Mouse (Mus musculus): Measurements from ENCODE around the gene Bcas3. TPM values are rescaled to one million over a fixed set of nuclear protein-coding genes. Genes with fewer than 3 reads are reported as not detected.

Bcas3 gene
- polyA plus RNA-seq, 1 experiment from 2014 or later, result 31.5 TPM

DNA sequence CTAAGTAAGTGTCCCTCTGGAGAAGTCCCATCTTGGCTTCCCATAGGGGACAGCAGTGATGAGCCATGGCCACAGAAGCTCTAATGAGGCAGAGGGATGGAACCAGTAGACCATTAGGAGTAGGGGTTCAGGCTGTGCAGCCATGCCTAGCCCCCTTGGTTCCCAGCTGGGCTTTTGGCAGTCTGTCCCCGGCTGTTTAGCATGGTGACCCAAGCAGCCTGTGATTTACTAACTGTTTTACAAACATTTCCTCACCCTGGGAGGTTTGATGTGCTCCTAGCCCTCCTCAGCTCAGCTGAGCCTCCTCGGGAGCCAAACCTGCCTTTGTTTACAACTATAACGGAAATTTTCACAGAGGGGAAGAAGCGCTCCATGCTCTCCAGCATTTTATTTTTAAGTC lies 322.3 kb downstream of the Bcas3 start:
- Histone ChIP-seq H3K4me2 (ENCODE audit: low read length) (no peak overlapping the region), H3K4me3 (replicated peaks; ENCODE audit: low read depth, low read length) (no peak overlapping the region), H3K27me3 (ENCODE audit: insufficient read depth, low read length) (no peaks in the 10 kb centered on the region), H3K9ac (ENCODE audit: low read depth, low read length) (no peak overlapping the region), H3K36me3 (ENCODE audit: insufficient read depth, low read length) (no peaks in the 10 kb centered on the region), H3K9me3 (replicated peaks; ENCODE audit: low read length) (no peaks in the 10 kb centered on the region), H3K27ac (peak overlapping the region; percentile 77), H3K4me1 (replicated peaks; ENCODE audit: insufficient read depth, low read length) (peaks cover 9% of the 10 kb centered on the region)
- no peak for TF ChIP-seq CTCF (IDR thresholded peaks at IDR 0.05; ENCODE audit: low read depth)
- WGBS, result 24% methylated on average over 4 of the region's 4 CpGs
- no peak for ATAC-seq (replicated peaks; ENCODE audit: low FRiP score, low read depth)
- peak; percentile 60 for DNase-seq (ENCODE audit: low spot score)

DNA sequence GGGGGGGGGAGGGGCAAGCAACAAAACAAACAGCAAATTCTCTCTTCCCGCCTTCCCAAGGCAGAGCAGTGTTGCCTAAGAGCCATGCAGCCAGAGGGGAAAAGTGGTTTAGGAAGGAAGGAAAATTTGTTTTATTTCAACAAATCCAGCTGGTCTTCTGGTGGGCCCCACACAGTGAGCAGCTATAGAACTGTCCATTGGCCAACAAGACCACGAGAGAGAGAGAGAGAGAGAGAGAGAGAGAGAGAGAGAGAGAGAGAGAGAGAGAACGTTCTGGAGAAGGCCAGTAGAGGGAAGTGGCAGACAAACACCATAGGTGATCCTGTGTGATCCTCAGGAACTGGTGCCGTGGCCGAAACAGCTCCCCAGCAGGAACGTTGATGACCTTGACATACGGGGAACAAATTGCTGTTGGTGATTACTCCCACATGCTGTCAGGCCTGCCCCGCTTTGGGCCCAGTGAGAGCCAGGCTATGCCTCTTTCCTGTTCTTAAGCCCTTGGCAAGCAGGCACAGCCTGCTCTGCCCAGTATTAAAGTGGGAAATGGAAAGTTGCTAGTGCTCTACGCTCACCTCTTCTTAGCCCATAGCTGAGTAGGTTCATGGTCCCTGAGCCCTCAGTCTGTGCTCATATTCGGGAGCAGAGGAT lies 323.5 kb downstream of the Bcas3 start:
- ATAC-seq (replicated peaks; ENCODE audit: low FRiP score, low read depth) (no peak), DNase-seq (ENCODE audit: low spot score) (no peak)
- Histone ChIP-seq H3K27ac (peak overlapping the region; percentile 31), H3K4me1 (replicated peaks; ENCODE audit: insufficient read depth, low read length) (peaks cover 9% of the 10 kb centered on the region), H3K9me3 (replicated peaks; ENCODE audit: low read length) (no peaks in the 10 kb centered on the region), H3K36me3 (ENCODE audit: insufficient read depth, low read length) (no peaks in the 10 kb centered on the region), H3K9ac (ENCODE audit: low read depth, low read length) (no peak overlapping the region), H3K4me3 (replicated peaks; ENCODE audit: low read depth, low read length) (no peak overlapping the region), H3K4me2 (ENCODE audit: low read length) (no peak overlapping the region), H3K27me3 (ENCODE audit: insufficient read depth, low read length) (no peaks in the 10 kb centered on the region; the same call in 1 of the 2 replicates)
- TF ChIP-seq CTCF (IDR thresholded peaks at IDR 0.05; ENCODE audit: low read depth), result no peak
- 44% methylated on average over 10 of the region's 10 CpGs for WGBS

GRCm38 (mm10) chr11:85678666-85679065 lies 325.7 kb downstream of the Bcas3 start:
- Histone ChIP-seq H3K36me3 (ENCODE audit: insufficient read depth, low read length) (no peaks in the 10 kb centered on the region), H3K27ac (0 out of 2 replicates have a peak overlapping the region, but pooled peaks have one; percentile 19), H3K9ac (ENCODE audit: low read depth, low read length) (no peak overlapping the region), H3K27me3 (ENCODE audit: insufficient read depth, low read length) (no peaks in the 10 kb centered on the region; the same call in 1 of the 2 replicates), H3K4me2 (ENCODE audit: low read length) (no peak overlapping the region), H3K4me1 (replicated peaks; ENCODE audit: insufficient read depth, low read length) (peaks cover 9% of the 10 kb centered on the region), H3K9me3 (replicated peaks; ENCODE audit: low read length) (no peaks in the 10 kb centered on the region), H3K4me3 (replicated peaks; ENCODE audit: low read depth, low read length) (no peak overlapping the region)
- no peak for TF ChIP-seq CTCF (IDR thresholded peaks at IDR 0.05; ENCODE audit: low read depth)
- DNase-seq (ENCODE audit: low spot score), result no peak
- no peak for ATAC-seq (replicated peaks; ENCODE audit: low FRiP score, low read depth)
- 64% methylated on average over 5 of the region's 5 CpGs for WGBS

GRCm38 (mm10) chr11:85681580-85682419 lies 328.8 kb downstream of the Bcas3 start:
- ATAC-seq (replicated peaks; ENCODE audit: low FRiP score, low read depth), result no peak
- TF ChIP-seq CTCF (IDR thresholded peaks at IDR 0.05; ENCODE audit: low read depth), result no peak

GRCm38 (mm10) chr11:85684981-85685380 lies 332.0 kb downstream of the Bcas3 start:
- Histone ChIP-seq H3K9me3 (replicated peaks; ENCODE audit: low read length) (no peaks in the 10 kb centered on the region), H3K36me3 (ENCODE audit: insufficient read depth, low read length) (no peaks in the 10 kb centered on the region), H3K4me2 (ENCODE audit: low read length) (no peak overlapping the region), H3K4me3 (replicated peaks; ENCODE audit: low read depth, low read length) (no peak overlapping the region), H3K4me1 (replicated peaks; ENCODE audit: insufficient read depth, low read length) (no peaks in the 10 kb centered on the region; the same call in 1 of the 2 replicates), H3K27me3 (ENCODE audit: insufficient read depth, low read length) (no peaks in the 10 kb centered on the region; the same call in 1 of the 2 replicates), H3K9ac (ENCODE audit: low read depth, low read length) (no peak overlapping the region), H3K27ac (no peak overlapping the region)
- DNase-seq (ENCODE audit: low spot score) (no peak), ATAC-seq (replicated peaks; ENCODE audit: low FRiP score, low read depth) (no peak)
- no peak for TF ChIP-seq CTCF (IDR thresholded peaks at IDR 0.05; ENCODE audit: low read depth)
- 63% methylated on average over 2 of the region's 2 CpGs for WGBS

More at GRCm38 (mm10) chr11:85681580-85682419, 328.8 kb downstream of the Bcas3 start:
- H3K4me3 ChIP-seq (replicated peaks; ENCODE audit: low read depth, low read length), result no peak overlapping the region
- H3K36me3 ChIP-seq (ENCODE audit: insufficient read depth, low read length), result no peaks in the 10 kb centered on the region
- no peak for DNase-seq (ENCODE audit: low spot score)
- H3K9ac ChIP-seq (ENCODE audit: low read depth, low read length), result no peak overlapping the region
- no peaks in the 10 kb centered on the region; the same call in 1 of the 2 replicates for H3K4me1 ChIP-seq (replicated peaks; ENCODE audit: insufficient read depth, low read length)
- WGBS, result 80% methylated on average over 11 of the region's 11 CpGs
- no peaks in the 10 kb centered on the region for H3K9me3 ChIP-seq (replicated peaks; ENCODE audit: low read length)
- no peaks in the 10 kb centered on the region; the same call in 1 of the 2 replicates for H3K27me3 ChIP-seq (ENCODE audit: insufficient read depth, low read length)
- no peak overlapping the region for H3K27ac ChIP-seq
- H3K4me2 ChIP-seq (ENCODE audit: low read length), result no peak overlapping the region

GRCm38 (mm10) chr11:85687816-85688439 lies 335.0 kb downstream of the Bcas3 start:
- Histone ChIP-seq H3K4me2 (ENCODE audit: low read length) (no peak overlapping the region), H3K27ac (no peak overlapping the region), H3K4me1 (replicated peaks; ENCODE audit: insufficient read depth, low read length) (no peaks in the 10 kb centered on the region), H3K36me3 (ENCODE audit: insufficient read depth, low read length) (no peaks in the 10 kb centered on the region), H3K4me3 (replicated peaks; ENCODE audit: low read depth, low read length) (no peak overlapping the region), H3K27me3 (ENCODE audit: insufficient read depth, low read length) (no peaks in the 10 kb centered on the region), H3K9me3 (replicated peaks; ENCODE audit: low read length) (no peaks in the 10 kb centered on the region), H3K9ac (ENCODE audit: low read depth, low read length) (no peak overlapping the region)
- 38% methylated on average over 8 of the region's 8 CpGs for WGBS
- TF ChIP-seq CTCF (IDR thresholded peaks at IDR 0.05; ENCODE audit: low read depth), result no peak
- ATAC-seq (replicated peaks; ENCODE audit: low FRiP score, low read depth) (no peak), DNase-seq (ENCODE audit: low spot score) (no peak)
